Mouse (Mus musculus) spleen, adult 10 weeks (tissue): Measurements from ENCODE around the gene Cad. TPM values are rescaled to one million over a fixed set of nuclear protein-coding genes. Genes with fewer than 3 reads are reported as not detected.

Experiments used
- polyA plus RNA-seq: library from polyadenylated mRNA; stranded (reverse); fragments of 350-450 nt; fragmentation: Illumina TruSeq; extraction: RNeasy Lipid Tissue Mini Kit (QIAGEN cat#74804); gene quantifications from one replicate; pipeline ENCODE4 v1.2.3, GENCODE M21; 2015; ENCODE audit warnings: low replicate concordance; ENCODE audit not compliant: insufficient read depth

Gene Cad
- 12.4 TPM for polyA plus RNA-seq

GRCm38 (mm10) chr5:31054261-31055215 lies at the start of gene Cad:
Gene Cad (plus strand): TSS chr5:31054780.

GRCm38 (mm10) chr5:31047848-31048762 lies 6.5 kb upstream of the Cad start, which contains the start of gene Atraid:
Gene Atraid (plus strand): TSS chr5:31048312.

GRCm38 (mm10) chr5:31048763-31049641 lies 5.6 kb upstream of the Cad start, which contains the start of gene Slc5a6:
Gene Slc5a6 (minus strand): TSS chr5:31048924.

GRCm38 (mm10) chr5:31105814-31106335 lies 51.3 kb downstream of the Cad start, which contains the start of gene Dnajc5g:
Gene Dnajc5g (plus strand): TSS chr5:31106285.

GRCm38 (mm10) chr5:31108000-31108490 lies 53.5 kb downstream of the Cad start, which contains the start of gene Slc30a3:
Gene Slc30a3 (minus strand): TSS chr5:31108237.

GRCm38 (mm10) chr5:31116354-31116753 lies 61.8 kb downstream of the Cad start, which contains the start of gene Trim54:
Gene Trim54 (plus strand): TSS chr5:31116712.

Other genes starting within 250 kb of the Cad start
- 10.2 TPM for gene Mapre3, start 240.1 kb upstream of the Cad start, polyA plus RNA-seq
- 22.5 TPM for gene Tmem214, start 186.8 kb upstream of the Cad start, polyA plus RNA-seq
- 9.6 TPM for gene Agbl5, start 166.1 kb upstream of the Cad start, polyA plus RNA-seq
- 182 TPM for gene Ost4, start 147.0 kb upstream of the Cad start, polyA plus RNA-seq
- 12.1 TPM for gene Emilin1, start 141.4 kb upstream of the Cad start, polyA plus RNA-seq
- gene Khk, start 133.3 kb upstream of the Cad start, polyA plus RNA-seq = 8.0 TPM
- not detected for gene Cgref1, start 109.2 kb upstream of the Cad start, polyA plus RNA-seq
- 147 TPM for gene Preb, start 94.4 kb upstream of the Cad start, polyA plus RNA-seq
- 0.54 TPM for gene Tcf23, start 86.1 kb upstream of the Cad start, polyA plus RNA-seq
- gene Atraid, start 6.5 kb upstream of the Cad start, polyA plus RNA-seq = 100 TPM
- 5.0 TPM for gene Slc5a6, start 5.9 kb upstream of the Cad start, polyA plus RNA-seq
- not detected for gene Dnajc5g, start 51.5 kb downstream of the Cad start, polyA plus RNA-seq
- not detected for gene Slc30a3, start 53.5 kb downstream of the Cad start, polyA plus RNA-seq
- not detected for gene Trim54, start 61.9 kb downstream of the Cad start, polyA plus RNA-seq
- gene Ucn, start 84.0 kb downstream of the Cad start, polyA plus RNA-seq = not detected
- gene Mpv17, start 99.5 kb downstream of the Cad start, polyA plus RNA-seq = 37.0 TPM
- 2.1 TPM for gene Gm29609, start 125.1 kb downstream of the Cad start, polyA plus RNA-seq
- 116 TPM for gene Gtf3c2, start 125.4 kb downstream of the Cad start, polyA plus RNA-seq
- 97.0 TPM for gene Snx17, start 138.4 kb downstream of the Cad start, polyA plus RNA-seq
- gene Eif2b4, start 138.7 kb downstream of the Cad start, polyA plus RNA-seq = 17.1 TPM
- 14.9 TPM for gene Zfp513, start 147.5 kb downstream of the Cad start, polyA plus RNA-seq
- gene Ppm1g, start 165.9 kb downstream of the Cad start, polyA plus RNA-seq = 88.2 TPM
- 156 TPM for gene Nrbp1, start 186.1 kb downstream of the Cad start, polyA plus RNA-seq
- gene Gm9970, start 186.5 kb downstream of the Cad start, polyA plus RNA-seq = not detected
- 11.7 TPM for gene Krtcap3, start 196.9 kb downstream of the Cad start, polyA plus RNA-seq
- 20.5 TPM for gene Ift172, start 236.3 kb downstream of the Cad start, polyA plus RNA-seq
- gene Fndc4, start 241.3 kb downstream of the Cad start, polyA plus RNA-seq = 3.6 TPM
- not detected for gene Gckr, start 242.7 kb downstream of the Cad start, polyA plus RNA-seq